9 mouse cellular contexts compared by ENCODE assay signal in the genomic region with DNA sequence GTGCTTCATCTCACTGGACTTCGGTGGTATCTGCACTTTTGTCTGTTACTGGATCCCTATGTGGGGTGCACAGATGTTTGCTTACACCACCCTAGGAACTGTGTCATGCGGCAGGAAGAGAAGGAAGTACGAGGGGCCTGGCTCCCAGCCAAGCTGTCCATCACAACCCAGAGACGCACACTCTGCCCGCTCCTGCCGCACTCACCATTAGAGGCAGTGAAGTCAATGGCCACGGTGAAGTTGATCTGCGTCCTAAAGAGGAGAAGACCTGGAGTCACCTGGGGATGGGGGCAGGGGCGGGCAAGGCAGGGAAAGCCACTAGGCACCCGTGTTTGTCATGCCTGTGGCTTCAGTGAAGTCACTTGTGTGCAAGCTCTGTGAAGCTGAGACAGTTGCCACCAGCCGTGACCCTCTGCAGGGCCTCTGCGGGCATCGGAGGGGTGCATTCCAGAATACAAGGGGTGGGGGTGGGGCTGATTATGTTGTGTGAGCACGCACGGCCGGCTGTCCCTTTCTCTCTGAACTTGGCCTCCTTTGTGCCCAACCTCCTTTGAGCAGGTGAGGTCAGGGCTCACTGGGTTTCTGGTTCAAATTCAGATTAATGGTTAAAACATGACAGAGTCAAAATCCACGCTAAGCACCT. TPM values are rescaled to one million over a fixed set of nuclear protein-coding genes. Genes with fewer than 3 reads are reported as not detected.
DNase-seq lines count a peak whose midpoint lies in the region; ATAC-seq and TF ChIP-seq lines count a peak whose summit lies in the region.
"Had no signal": no experiment of that assay in that cellular context is flagged by ENCODE, and none has a peak within 500 bp of the region (broad histone marks: within the 10 kb centered on the region; RNA-seq: fewer than 3 reads in every experiment).

No protein-coding gene starts in this region.

- no peaks in the 10 kb centered on the region for H3K9me3 ChIP-seq in forebrain, embryonic 13.5 days (replicated peaks)
- H3K9me3 ChIP-seq: limb, embryonic 13.5 days had no signal

- peak overlapping the region; percentile 64 for H3K27ac ChIP-seq in spleen, adult 2 months (ENCODE audit: insufficient read depth, low read length)
- H3K27ac ChIP-seq in forebrain, embryonic 13.5 days, result 0 out of 2 replicates have a peak overlapping the region, but pooled peaks have one; percentile 72
- no peak overlapping the region for H3K27ac ChIP-seq in kidney, adult 2 months (ENCODE audit: insufficient read depth, low read depth, low read length)
- H3K27ac ChIP-seq in thymus, adult 2 months (ENCODE audit: control insufficient read depth, insufficient read depth, low read length), result peak overlapping the region; percentile 7
- H3K27ac ChIP-seq: limb, embryonic 13.5 days had no signal

- no peak for TF ChIP-seq CTCF in spleen, adult 2 months (IDR thresholded peaks at IDR 0.05; ENCODE audit: extremely low read depth, insufficient read depth, insufficient read length, insufficient replicate concordance)
- no peak for TF ChIP-seq CTCF in kidney, adult 2 months (conservative IDR thresholded peaks at IDR 0.05; ENCODE audit: insufficient read depth, insufficient read length, low read depth, low read length)
- no peak for TF ChIP-seq CTCF in thymus, adult 2 months (IDR thresholded peaks at IDR 0.05; ENCODE audit: borderline replicate concordance, control insufficient read depth, extremely low read depth, insufficient read depth, low read length, poor library complexity)

- no peak for TF ChIP-seq POLR2A in spleen, adult 2 months (IDR thresholded peaks at IDR 0.05; ENCODE audit: low read depth, low read length)
- TF ChIP-seq POLR2A in kidney, adult 2 months (IDR thresholded peaks at IDR 0.05; ENCODE audit: low read depth, low read length), result no peak
- no peak for TF ChIP-seq POLR2A in thymus, adult 2 months (IDR thresholded peaks at IDR 0.05; ENCODE audit: control insufficient read depth, extremely low read depth, insufficient read depth, low read length, poor library complexity)

- H3K4me2 ChIP-seq in forebrain, embryonic 13.5 days, result peak overlapping the region; percentile 28
- H3K4me2 ChIP-seq: limb, embryonic 13.5 days had no signal

- 5% methylated on average over 17 of the region's 17 CpGs for WGBS in spleen, adult 2 months
- WGBS in forebrain, embryonic 13.5 days, result 9% methylated on average over 17 of the region's 17 CpGs
- 14% methylated on average over 17 of the region's 17 CpGs for whole genome bisulfite sequencing in kidney, adult 2 months
- 3% methylated on average over 17 of the region's 17 CpGs for WGBS in thymus, adult 2 months

- 0 out of 2 replicates have a peak overlapping the region, but pooled peaks have one; percentile 7 for H3K9ac ChIP-seq in forebrain, embryonic 13.5 days
- H3K9ac ChIP-seq: limb, embryonic 13.5 days had no signal

- no peak overlapping the region for H3K4me3 ChIP-seq in spleen, adult 2 months (ENCODE audit: extremely low read depth, insufficient read depth, insufficient read length)
- no peak overlapping the region for H3K4me3 ChIP-seq in forebrain, embryonic 13.5 days
- no peak overlapping the region for H3K4me3 ChIP-seq in kidney, adult 2 months (ENCODE audit: insufficient read depth, low read depth, low read length)
- no peak overlapping the region for H3K4me3 ChIP-seq in thymus, adult 2 months (ENCODE audit: control insufficient read depth, insufficient read depth, low read length)
- H3K4me3 ChIP-seq: limb, embryonic 13.5 days had no signal

- no peak for DNase-seq in spleen, adult 2 months (ENCODE audit: low read depth in 1 of 2, low spot score in 2 of 2)
- DNase-seq in spleen, adult 12 weeks (ENCODE audit: low spot score), result no peak
- DNase-seq in kidney, adult 2 months, result peak; percentile 83
- DNase-seq in lung, postnatal 14 days, result peak; percentile 68
- peak; percentile 47 for DNase-seq in thymus, adult 2 months
- DNase-seq in c-Kit-positive CD71-positive TER-119-positive erythroid progenitor cells, embryonic 14.5 days (ENCODE audit: low spot score), result no peak
- DNase-seq in yolk sac, embryonic 10.5 days (ENCODE audit: low spot score), result no peak

- peaks cover 70% of the 10 kb centered on the region for H3K4me1 ChIP-seq in spleen, adult 2 months (ENCODE audit: control insufficient read depth, insufficient read depth, insufficient read length)
- H3K4me1 ChIP-seq in forebrain, embryonic 13.5 days, result peaks cover 24% of the 10 kb centered on the region
- H3K4me1 ChIP-seq in kidney, adult 2 months (ENCODE audit: control insufficient read depth, insufficient read depth, low read length), result peaks cover 13% of the 10 kb centered on the region; the same call in 1 of the 2 replicates
- peaks cover 53% of the 10 kb centered on the region for H3K4me1 ChIP-seq in thymus, adult 2 months (replicated peaks; ENCODE audit: control insufficient read depth, insufficient read depth, low read length)

- no peaks in the 10 kb centered on the region for H3K27me3 ChIP-seq in spleen, adult 2 months (ENCODE audit: control insufficient read depth, insufficient read depth, low read length)
- no peaks in the 10 kb centered on the region for H3K27me3 ChIP-seq in forebrain, embryonic 13.5 days
- no peaks in the 10 kb centered on the region for H3K27me3 ChIP-seq in kidney, adult 2 months (replicated peaks; ENCODE audit: control insufficient read depth, insufficient read depth, low read length)
- H3K27me3 ChIP-seq in thymus, adult 2 months (ENCODE audit: control insufficient read depth, insufficient read depth, low read length), result no peaks in the 10 kb centered on the region

- 0 out of 2 replicates have a peak, but pooled peaks have one; percentile 21 for ATAC-seq in forebrain, embryonic 13.5 days

- no peaks in the 10 kb centered on the region for H3K36me3 ChIP-seq in spleen, adult 2 months (ENCODE audit: control insufficient read depth, insufficient read depth, low read length)
- no peaks in the 10 kb centered on the region for H3K36me3 ChIP-seq in forebrain, embryonic 13.5 days (ENCODE audit: poor library complexity, severe bottlenecking)
- no peaks in the 10 kb centered on the region for H3K36me3 ChIP-seq in kidney, adult 2 months (ENCODE audit: control insufficient read depth, insufficient read depth, low read length)
- no peaks in the 10 kb centered on the region for H3K36me3 ChIP-seq in thymus, adult 2 months (ENCODE audit: control insufficient read depth, insufficient read depth, low read length)
- H3K36me3 ChIP-seq: limb, embryonic 13.5 days had no signal

RNA-seq across cellular contexts. Expression of gene Rab44, which starts 50.6 kb away (rescaled TPM):
- polyA plus RNA-seq in spleen, adult 2 months (2012; rRNA removed), result 4.9 and 5.2 TPM in 2 replicates
- polyA plus RNA-seq in forebrain, embryonic 13.5 days (2015; fragmentation: Nextera tagmentation; extraction: Ambion mirVana), result 0.18 TPM in 1 of 2 replicates, not detected in the other
- polyA plus RNA-seq in kidney, adult 2 months (2012; rRNA removed), result 0.16 and 0.34 TPM in 2 replicates
- 8.3 and 8.9 TPM in 2 replicates for polyA plus RNA-seq in thymus, adult 2 months (2012; rRNA removed)

Comparison
In these comparisons a context has a peak if more than half of its experiments do, and no peak if none do; other contexts are left out.
1. DNase-seq: peak in kidney, adult 2 months (single experiment), lung, postnatal 14 days (single experiment) and thymus, adult 2 months (single experiment); none in spleen, adult 2 months (0 of 2), spleen, adult 12 weeks (single experiment), c-Kit-positive CD71-positive TER-119-positive erythroid progenitor cells, embryonic 14.5 days (single experiment) and yolk sac, embryonic 10.5 days (single experiment).